ENCODE assay signal across 17 mouse cellular contexts in the genomic region with DNA sequence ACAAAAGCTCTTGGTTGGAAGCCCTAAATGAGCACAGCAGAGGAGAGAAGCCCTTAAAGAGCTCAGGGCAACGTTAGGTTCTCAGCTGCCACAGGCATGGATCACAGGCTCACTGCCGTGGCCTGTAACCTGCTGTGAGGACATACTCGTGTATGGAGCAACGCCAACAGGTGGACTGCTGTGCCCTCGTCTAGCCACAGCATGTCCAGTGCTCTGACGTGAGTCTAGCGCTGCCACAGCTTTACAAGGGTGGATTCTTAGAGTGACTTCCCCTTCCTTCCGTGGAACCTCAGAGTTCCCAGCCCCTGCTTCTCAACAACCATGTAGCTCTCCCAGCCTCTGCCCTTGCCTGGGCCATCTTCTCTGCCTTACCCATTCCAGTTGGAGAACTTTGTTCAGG. TPM values are rescaled to one million over a fixed set of nuclear protein-coding genes. Genes with fewer than 3 reads are reported as not detected.
DNase-seq lines count a peak whose midpoint lies in the region; ATAC-seq lines count a peak whose summit lies in the region.
"Had no signal": no experiment of that assay in that cellular context is flagged by ENCODE, and none has a peak within 500 bp of the region (broad histone marks: within the 10 kb centered on the region; RNA-seq: fewer than 3 reads in every experiment).

No protein-coding gene starts in this region.

- peaks cover 4% of the 10 kb centered on the region; the same call in 1 of the 2 replicates for H3K4me1 ChIP-seq in hindbrain, embryonic 10.5 days (replicated peaks)
- H3K4me1 ChIP-seq in hindbrain, embryonic 13.5 days (replicated peaks), result no peaks in the 10 kb centered on the region
- peaks cover 41% of the 10 kb centered on the region for H3K4me1 ChIP-seq in lung, embryonic 15.5 days
- H3K4me1 ChIP-seq: limb, embryonic 15.5 days had no signal

- H3K36me3 ChIP-seq in hindbrain, embryonic 10.5 days, result peaks cover 94% of the 10 kb centered on the region
- peaks cover 69% of the 10 kb centered on the region for H3K36me3 ChIP-seq in hindbrain, embryonic 13.5 days
- H3K36me3 ChIP-seq in lung, embryonic 15.5 days, result no peaks in the 10 kb centered on the region

- 0 out of 2 replicates have a peak overlapping the region, but pooled peaks have one; percentile 23 for H3K27ac ChIP-seq in hindbrain, embryonic 10.5 days
- no peak overlapping the region for H3K27ac ChIP-seq in hindbrain, embryonic 13.5 days
- H3K27ac ChIP-seq in lung, embryonic 15.5 days, result peak overlapping the region; percentile 91
- H3K27ac ChIP-seq: limb, embryonic 15.5 days had no signal

- H3K9ac ChIP-seq in hindbrain, embryonic 13.5 days, result no peak overlapping the region
- no peak overlapping the region for H3K9ac ChIP-seq in lung, embryonic 15.5 days
- H3K9ac ChIP-seq: limb, embryonic 15.5 days had no signal

- no peak for DNase-seq in hindbrain, embryonic 10.5 days (ENCODE audit: low spot score)
- no peak for DNase-seq in layer of hippocampus, adult 11-12 months (ENCODE audit: low spot score)
- DNase-seq in spleen, adult 18-20 months, result no peak
- no peak for DNase-seq in MN1 (ENCODE audit: low spot score)
- DNase-seq: cerebellum, adult 2 months; kidney, postnatal 36 days; right cerebral cortex, postnatal 14 days; thymus, postnatal 14 days had no signal

- no peak for ATAC-seq in hindbrain, embryonic 13.5 days (ENCODE audit: low FRiP score)
- ATAC-seq in granulocyte monocyte progenitor cell, adult 5-6 weeks (replicated peaks; ENCODE audit: poor library complexity, severe bottlenecking), result peak; percentile 71
- no peak for ATAC-seq in lung, embryonic 15.5 days (ENCODE audit: borderline replicate concordance, extremely low read depth, low FRiP score, low TSS enrichment)
- ATAC-seq in monocyte, adult 5-6 weeks (replicated peaks; ENCODE audit: insufficient number of reproducible peaks, low FRiP score, low TSS enrichment, poor library complexity, severe bottlenecking), result 0 out of 2 replicates have a peak, but pooled peaks have one; percentile 18

- no peak overlapping the region for H3K4me2 ChIP-seq in hindbrain, embryonic 13.5 days
- H3K4me2 ChIP-seq in lung, embryonic 15.5 days, result no peak overlapping the region
- H3K4me2 ChIP-seq: limb, embryonic 15.5 days; midbrain, embryonic 11.5 days had no signal

- H3K4me3 ChIP-seq in hindbrain, embryonic 10.5 days, result no peak overlapping the region
- H3K4me3 ChIP-seq in hindbrain, embryonic 13.5 days, result no peak overlapping the region
- H3K4me3 ChIP-seq in lung, embryonic 15.5 days, result no peak overlapping the region
- H3K4me3 ChIP-seq: erythroblast, embryonic 14.5 days; left cerebral cortex, adult 2 months; limb, embryonic 15.5 days; myocyte had no signal

- no peaks in the 10 kb centered on the region for H3K27me3 ChIP-seq in hindbrain, embryonic 10.5 days (ENCODE audit: insufficient read depth, poor library complexity, severe bottlenecking)
- 0 out of 2 replicates have a peak, but pooled peaks cover under 1% of the 10 kb centered on the region for H3K27me3 ChIP-seq in hindbrain, embryonic 13.5 days
- no peaks in the 10 kb centered on the region for H3K27me3 ChIP-seq in lung, embryonic 15.5 days
- H3K27me3 ChIP-seq: limb, embryonic 15.5 days had no signal

- 82% methylated on average over 8 of the region's 8 CpGs for WGBS in hindbrain, embryonic 10.5 days
- WGBS in hindbrain, embryonic 13.5 days, result 81% methylated on average over 8 of the region's 8 CpGs
- WGBS in lung, embryonic 15.5 days, result 82% methylated on average over 8 of the region's 8 CpGs

- no peaks in the 10 kb centered on the region for H3K9me3 ChIP-seq in hindbrain, embryonic 10.5 days
- H3K9me3 ChIP-seq in hindbrain, embryonic 13.5 days, result no peaks in the 10 kb centered on the region
- H3K9me3 ChIP-seq in lung, embryonic 15.5 days, result no peaks in the 10 kb centered on the region
- H3K9me3 ChIP-seq: limb, embryonic 15.5 days had no signal

RNA-seq across cellular contexts. Expression of gene Susd2, which starts 31.8 kb away (rescaled TPM):
- 2.0 and 3.0 TPM in 2 replicates for polyA plus RNA-seq in hindbrain, embryonic 10.5 days (2016; fragmentation: Nextera tagmentation; extraction: Ambion mirVana)
- 3.8 and 4.0 TPM in 2 replicates for polyA plus RNA-seq in hindbrain, embryonic 13.5 days (2015; fragmentation: Nextera tagmentation; extraction: Ambion mirVana)
- total RNA-seq in granulocyte monocyte progenitor cell, adult 5-6 weeks (2014; fragmentation: Nextera tagmentation), result 0.26 TPM in 1 of 2 replicates, not detected in the other
- not detected in 2 replicates for total RNA-seq in granulocyte monocyte progenitor cell, adult 5-6 weeks (2017)
- polyA plus RNA-seq in lung, embryonic 15.5 days (2015; fragmentation: Nextera tagmentation; extraction: Ambion mirVana), result 6.2 and 8.6 TPM in 2 replicates
- total RNA-seq in monocyte, adult 5-6 weeks (2017), result 0.75 TPM in 1 of 3 replicates, not detected in the others

Comparison
In these comparisons a context has a peak if more than half of its experiments do, and no peak if none do; other contexts are left out.
1. ATAC-seq: peak in granulocyte monocyte progenitor cell, adult 5-6 weeks (single experiment) and monocyte, adult 5-6 weeks (single experiment); none in hindbrain, embryonic 13.5 days (single experiment) and lung, embryonic 15.5 days (single experiment).